Mouse (Mus musculus) midbrain, postnatal 0 days (tissue): ENCODE data around the gene Cdk7. TPM values are rescaled to one million over a fixed set of nuclear protein-coding genes. Genes with fewer than 3 reads are reported as not detected.

Experiments
- ATAC-seq: fragments of 200-750 bp; cut with Nextera tagmentation; 2 replicates; pipeline ENCODE4 v1.8.0; 2017; ENCODE audit warnings: moderate number of reproducible peaks, mild to moderate bottlenecking, moderate TSS enrichment, moderate library complexity; ENCODE audit not compliant: low FRiP score
- DNase-seq: peaks from one replicate; pipeline ENCODE4 v3.0.0-alpha.2; 2015; ENCODE audit warnings: low spot score
- H3K27ac ChIP-seq: fragments of 300-500 bp; sonication (generic); 2 replicates; pipeline ENCODE4 v1.5.1; 2014; ENCODE audit warnings: low read depth, mild to moderate bottlenecking, low read length, mixed read lengths
- H3K27me3 ChIP-seq: fragments of 300-500 bp; sonication (generic); 2 replicates; pipeline ENCODE4 v1.6.1; 2014; ENCODE audit warnings: low read length, control low read depth, mixed read lengths; ENCODE audit not compliant: insufficient read depth
- H3K36me3 ChIP-seq: fragments of 300-500 bp; sonication (generic); 2 replicates; pipeline ENCODE4 v1.6.1; 2014; ENCODE audit warnings: low read length, control low read depth, mixed read lengths; ENCODE audit not compliant: insufficient read depth
- H3K4me1 ChIP-seq: fragments of 300-500 bp; sonication (generic); 2 replicates; pipeline ENCODE4 v1.6.1; 2014; ENCODE audit warnings: mild to moderate bottlenecking, control low read depth, antibody characterized with exemption, low read length, mixed read lengths; ENCODE audit not compliant: insufficient read depth
- H3K4me2 ChIP-seq: fragments of 300-500 bp; sonication (generic); 2 replicates; pipeline ENCODE4 v1.6.1; 2014; ENCODE audit warnings: low read depth, mild to moderate bottlenecking, low read length, mixed read lengths; ENCODE audit not compliant: poor library complexity, severe bottlenecking
- H3K4me3 ChIP-seq: fragments of 300-500 bp; sonication (generic); 2 replicates; pipeline ENCODE4 v1.5.1; 2014; ENCODE audit warnings: low read depth, mild to moderate bottlenecking, low read length, moderate library complexity
- H3K9ac ChIP-seq: fragments of 300-500 bp; sonication (generic); replicated peaks from 2 replicates; pipeline ENCODE4 v1.6.1; 2014; ENCODE audit warnings: mild to moderate bottlenecking, low read length, moderate library complexity, mixed read lengths; ENCODE audit not compliant: poor library complexity, severe bottlenecking
- H3K9me3 ChIP-seq: fragments of 300-500 bp; sonication (generic); 2 replicates; pipeline ENCODE4 v1.6.1; 2016; ENCODE audit warnings: low read length, control low read depth
- CTCF ChIP-seq: IDR thresholded peaks from 2 replicates; pipeline ENCODE4 v1.5.1; 2016; ENCODE audit warnings: antibody characterized with exemption, mild to moderate bottlenecking
- WGBS: fragments of 180-500 bp; shearing (Covaris S2); extraction: QIAGEN DNeasy Blood & Tissue Kit; methylation state at CpG from one replicate; pipeline ENCODE4 v1.1.7; 2014; 5-methylcytosine and 5-hydroxymethylcytosine counted together
- polyA plus RNA-seq: library from polyadenylated mRNA; unstranded; fragments of >200 nt; fragmentation: Nextera tagmentation; extraction: Ambion mirVana; gene quantifications from 2 replicates; pipeline ENCODE4 v1.2.1, GENCODE M21; 2015
- total RNA-seq: library from RNA; depleted of rRNA; stranded (reverse); fragments of >200 nt; gene quantifications from 2 replicates; pipeline ENCODE4 v1.2.3, GENCODE M21; 2014

Cdk7 gene
- total and polyA plus RNA-seq, 2 experiments from 2014 or later, result 28.6 to 32.1 TPM

- 95% methylated on average over 2 of the region's 2 CpGs for WGBS
Measured at GRCm38 (mm10) chr13:100755329-100755728, 24.6 kb upstream of the Cdk7 start.

GRCm38 (mm10) chr13:100754186-100754585, 23.4 kb upstream of the Cdk7 start:
- H3K27ac ChIP-seq, result no peak overlapping the region
- H3K27me3 ChIP-seq, result no peaks in the 10 kb centered on the region
- no peak for ATAC-seq
- DNase-seq, result no peak
- no peak overlapping the region for H3K4me2 ChIP-seq
- no peak overlapping the region for H3K4me3 ChIP-seq
- H3K4me1 ChIP-seq, result no peaks in the 10 kb centered on the region
- 66% methylated on average over 4 of the region's 4 CpGs for WGBS
- no peaks in the 10 kb centered on the region for H3K9me3 ChIP-seq
- no peak overlapping the region for H3K9ac ChIP-seq
- no peaks in the 10 kb centered on the region for H3K36me3 ChIP-seq
- no peak for TF ChIP-seq CTCF

More at GRCm38 (mm10) chr13:100755329-100755728, 24.6 kb upstream of the Cdk7 start:
- TF ChIP-seq CTCF, result no peak
- Histone ChIP-seq H3K4me3 (no peak overlapping the region), H3K27me3 (no peaks in the 10 kb centered on the region), H3K4me2 (no peak overlapping the region), H3K36me3 (no peaks in the 10 kb centered on the region), H3K9ac (no peak overlapping the region), H3K9me3 (no peaks in the 10 kb centered on the region), H3K4me1 (no peaks in the 10 kb centered on the region), H3K27ac (no peak overlapping the region)
- no peak for ATAC-seq
- no peak for DNase-seq

- TF ChIP-seq CTCF, result no peak
- no peak for ATAC-seq
- H3K9me3 ChIP-seq, result no peaks in the 10 kb centered on the region
- DNase-seq, result no peak
- 86% methylated on average over 6 of the region's 6 CpGs for WGBS
- no peak overlapping the region for H3K9ac ChIP-seq
- H3K4me3 ChIP-seq, result no peak overlapping the region
- no peak overlapping the region for H3K4me2 ChIP-seq
- H3K36me3 ChIP-seq, result no peaks in the 10 kb centered on the region
- H3K4me1 ChIP-seq, result no peaks in the 10 kb centered on the region
- no peaks in the 10 kb centered on the region for H3K27me3 ChIP-seq
- H3K27ac ChIP-seq, result no peak overlapping the region
Measured at GRCm38 (mm10) chr13:100753011-100753410, 22.3 kb upstream of the Cdk7 start.

- H3K27ac ChIP-seq, result no peak overlapping the region
- H3K4me2 ChIP-seq, result no peak overlapping the region
- no peak for ATAC-seq
- no peak for TF ChIP-seq CTCF
- H3K27me3 ChIP-seq, result no peaks in the 10 kb centered on the region
- no peaks in the 10 kb centered on the region for H3K4me1 ChIP-seq
- no peak overlapping the region for H3K9ac ChIP-seq
- WGBS, result 91% methylated on average over 8 of the region's 8 CpGs
- H3K9me3 ChIP-seq, result no peaks in the 10 kb centered on the region
- H3K36me3 ChIP-seq, result no peaks in the 10 kb centered on the region
- DNase-seq, result no peak
- H3K4me3 ChIP-seq, result no peak overlapping the region
Measured at GRCm38 (mm10) chr13:100752529-100752928, 21.8 kb upstream of the Cdk7 start.

GRCm38 (mm10) chr13:100751402-100751801, 20.7 kb upstream of the Cdk7 start:
- DNase-seq, result no peak
- H3K27me3 ChIP-seq, result no peaks in the 10 kb centered on the region
- H3K36me3 ChIP-seq, result no peaks in the 10 kb centered on the region
- H3K4me1 ChIP-seq, result no peaks in the 10 kb centered on the region
- no peak overlapping the region for H3K4me2 ChIP-seq
- 80% methylated on average over 3 of the region's 3 CpGs for WGBS
- H3K9me3 ChIP-seq, result no peaks in the 10 kb centered on the region
- H3K27ac ChIP-seq, result no peak overlapping the region
- no peak for TF ChIP-seq CTCF
- ATAC-seq, result no peak
- no peak overlapping the region for H3K9ac ChIP-seq
- no peak overlapping the region for H3K4me3 ChIP-seq

- Histone ChIP-seq H3K9me3 (no peaks in the 10 kb centered on the region), H3K4me3 (no peak overlapping the region), H3K9ac (no peak overlapping the region), H3K36me3 (no peaks in the 10 kb centered on the region), H3K4me2 (no peak overlapping the region), H3K27ac (no peak overlapping the region), H3K4me1 (no peaks in the 10 kb centered on the region), H3K27me3 (no peaks in the 10 kb centered on the region)
- 87% methylated on average over 5 of the region's 5 CpGs for WGBS
- ATAC-seq (no peak), DNase-seq (no peak)
- TF ChIP-seq CTCF, result no peak
Measured at GRCm38 (mm10) chr13:100750799-100751198, 20.1 kb upstream of the Cdk7 start.
